Mouse (Mus musculus): Measurements from ENCODE around the gene Tmem121b. TPM values are rescaled to one million over a fixed set of nuclear protein-coding genes. Genes with fewer than 3 reads are reported as not detected.

Tmem121b gene
- polyA plus RNA-seq, 2 experiments = 0.01 TPM; not detected in 1

GRCm38 (mm10) chr6:120536337-120536736 lies 42.7 kb upstream of the Tmem121b start:
- Histone ChIP-seq H3K4me2 (ENCODE audit: low read depth) (no peak overlapping the region), H3K9me3 (ENCODE audit: control insufficient read depth, low read length) (no peaks in the 10 kb centered on the region), H3K9ac (replicated peaks) (no peak overlapping the region), H3K4me3 (ENCODE audit: insufficient read depth in 1 of 2, low read depth in 2 of 2, low read length in 2 of 2) (no peak overlapping the region), H3K36me3 (replicated peaks; ENCODE audit: control insufficient read depth, insufficient read depth, low read depth) (no peaks in the 10 kb centered on the region), H3K27me3 (ENCODE audit: control insufficient read depth, insufficient read depth, low read length) (no peaks in the 10 kb centered on the region), H3K4me1 (replicated peaks; ENCODE audit: control insufficient read depth in 2 of 2, insufficient read depth in 2 of 2, low read length in 1 of 2) (peaks cover 0 to 11% of the 10 kb centered on the region in 2 experiments; a peak in 3 of 4 replicates), H3K27ac (no peak overlapping the region)
- ATAC-seq (ENCODE audit: insufficient read depth) = no peak
- no peak for DNase-seq (ENCODE audit: low read depth in 3 of 3, low spot score in 3 of 3)
- WGBS (ENCODE audit: insufficient replicate concordance) = 63% methylated on average over 2 of the region's 2 CpGs
- TF ChIP-seq CTCF (IDR thresholded peaks at IDR 0.05; ENCODE audit: low read depth) = peak; percentile 57
- no peak for TF ChIP-seq EP300 (IDR thresholded peaks at IDR 0.05; ENCODE audit: low read depth)

- Histone ChIP-seq H3K9ac (replicated peaks) (no peak overlapping the region), H3K9me3 (ENCODE audit: control insufficient read depth, low read length) (no peaks in the 10 kb centered on the region), H3K4me2 (ENCODE audit: low read depth) (peak overlapping the region; percentile 74), H3K27me3 (ENCODE audit: control insufficient read depth, insufficient read depth, low read length) (no peaks in the 10 kb centered on the region), H3K4me1 (replicated peaks; ENCODE audit: control insufficient read depth in 2 of 2, insufficient read depth in 2 of 2, low read length in 1 of 2) (peaks cover 11 to 17% of the 10 kb centered on the region in 2 experiments), H3K4me3 (ENCODE audit: insufficient read depth in 1 of 2, low read depth in 2 of 2, low read length in 2 of 2) (no peak overlapping the region), H3K36me3 (replicated peaks; ENCODE audit: control insufficient read depth, insufficient read depth, low read depth) (no peaks in the 10 kb centered on the region), H3K27ac (no peak overlapping the region)
- 60% methylated on average over 1 of the region's 1 CpGs for whole genome bisulfite sequencing (ENCODE audit: insufficient replicate concordance)
- TF ChIP-seq CTCF (IDR thresholded peaks at IDR 0.05; ENCODE audit: low read depth) (no peak), EP300 (IDR thresholded peaks at IDR 0.05; ENCODE audit: low read depth) (no peak)
- ATAC-seq (ENCODE audit: insufficient read depth) (no peak), DNase-seq (ENCODE audit: low read depth in 3 of 3, low spot score in 3 of 3) (no peak)
Measured at GRCm38 (mm10) chr6:120532594-120532993, 39.0 kb upstream of the Tmem121b start.

- Histone ChIP-seq H3K27ac (no peak within 1 kb of the TSS), H3K36me3 (replicated peaks; ENCODE audit: control insufficient read depth, insufficient read depth, low read depth) (no peaks in the 10 kb centered on the region), H3K4me3 (ENCODE audit: insufficient read depth in 1 of 2, low read depth in 2 of 2, low read length in 2 of 2) (peak within 1 kb of the TSS; percentile 76 to 90), H3K9me3 (ENCODE audit: control insufficient read depth, low read length) (no peaks in the 10 kb centered on the region), H3K9ac (replicated peaks) (peak within 1 kb of the TSS; percentile 81), H3K4me1 (replicated peaks; ENCODE audit: control insufficient read depth in 2 of 2, insufficient read depth in 2 of 2, low read length in 1 of 2) (peaks cover 11 to 17% of the 10 kb centered on the region in 2 experiments), H3K27me3 (ENCODE audit: control insufficient read depth, insufficient read depth, low read length) (no peaks in the 10 kb centered on the region), H3K4me2 (ENCODE audit: low read depth) (peak within 1 kb of the TSS; percentile 74)
- no peak for TF ChIP-seq CTCF (IDR thresholded peaks at IDR 0.05; ENCODE audit: low read depth)
- TF ChIP-seq EP300 (IDR thresholded peaks at IDR 0.05; ENCODE audit: low read depth) = no peak
- WGBS (ENCODE audit: insufficient replicate concordance) = under 1% methylated on average over 75 of the region's 75 CpGs
- DNase-seq (ENCODE audit: low read depth in 3 of 3, low spot score in 3 of 3) (peak; percentile 69 to 74 (median 72)), ATAC-seq (ENCODE audit: insufficient read depth) (peak; percentile 97)
Measured at GRCm38 (mm10) chr6:120531020-120531965, 37.7 kb upstream of the Tmem121b start, which contains the start of gene Hdhd5. Hdhd5 (minus strand) TSS chr6:120531319.

GRCm38 (mm10) chr6:120529123-120529522 lies 35.5 kb upstream of the Tmem121b start:
- no peak for ATAC-seq (ENCODE audit: insufficient read depth)
- Histone ChIP-seq H3K4me3 (ENCODE audit: insufficient read depth in 1 of 2, low read depth in 2 of 2, low read length in 2 of 2) (no peak overlapping the region), H3K27ac (no peak overlapping the region), H3K9me3 (ENCODE audit: control insufficient read depth, low read length) (no peaks in the 10 kb centered on the region), H3K4me1 (replicated peaks; ENCODE audit: control insufficient read depth in 2 of 2, insufficient read depth in 2 of 2, low read length in 1 of 2) (peaks cover 11 to 17% of the 10 kb centered on the region in 2 experiments), H3K9ac (replicated peaks) (no peak overlapping the region; the same call in 1 of the 2 replicates), H3K27me3 (ENCODE audit: control insufficient read depth, insufficient read depth, low read length) (no peaks in the 10 kb centered on the region), H3K4me2 (ENCODE audit: low read depth) (no peak overlapping the region), H3K36me3 (replicated peaks; ENCODE audit: control insufficient read depth, insufficient read depth, low read depth) (no peaks in the 10 kb centered on the region)
- TF ChIP-seq EP300 (IDR thresholded peaks at IDR 0.05; ENCODE audit: low read depth) = no peak
- no peak for TF ChIP-seq CTCF (IDR thresholded peaks at IDR 0.05; ENCODE audit: low read depth)
- DNase-seq (ENCODE audit: low read depth in 3 of 3, low spot score in 3 of 3) = no peak
- WGBS (ENCODE audit: insufficient replicate concordance) = 66% methylated on average over 4 of the region's 4 CpGs

GRCm38 (mm10) chr6:120524796-120525195 lies 31.2 kb upstream of the Tmem121b start:
- TF ChIP-seq EP300 (IDR thresholded peaks at IDR 0.05; ENCODE audit: low read depth) (no peak), CTCF (IDR thresholded peaks at IDR 0.05; ENCODE audit: low read depth) (no peak)
- Histone ChIP-seq H3K9ac (replicated peaks) (no peak overlapping the region), H3K27ac (no peak overlapping the region), H3K9me3 (ENCODE audit: control insufficient read depth, low read length) (no peaks in the 10 kb centered on the region), H3K4me2 (ENCODE audit: low read depth) (no peak overlapping the region), H3K4me1 (replicated peaks; ENCODE audit: control insufficient read depth in 2 of 2, insufficient read depth in 2 of 2, low read length in 1 of 2) (peaks cover 4 to 7% of the 10 kb centered on the region in 2 experiments; a peak in 3 of 4 replicates), H3K36me3 (replicated peaks; ENCODE audit: control insufficient read depth, insufficient read depth, low read depth) (no peaks in the 10 kb centered on the region; the same call in 1 of the 2 replicates), H3K27me3 (ENCODE audit: control insufficient read depth, insufficient read depth, low read length) (no peaks in the 10 kb centered on the region), H3K4me3 (ENCODE audit: insufficient read depth in 1 of 2, low read depth in 2 of 2, low read length in 2 of 2) (no peak overlapping the region)
- WGBS (ENCODE audit: insufficient replicate concordance) = 81% methylated on average over 5 of the region's 5 CpGs
- no peak for DNase-seq (ENCODE audit: low read depth in 3 of 3, low spot score in 3 of 3)
- ATAC-seq (ENCODE audit: insufficient read depth) = no peak
